Mouse (Mus musculus): ENCODE measurements around the gene Taf6l. TPM values are rescaled to one million over a fixed set of nuclear protein-coding genes. Genes with fewer than 3 reads are reported as not detected.
A peak's percentile ranks its signal among the peaks of the same experiment; 100 is the strongest.

Gene Taf6l
- polyA plus RNA-seq (2015; fragmentation: Nextera tagmentation; extraction: Ambion mirVana): 28.5 and 29.4 TPM in 2 replicates

- peak within 1 kb of the TSS; percentile 87 for H3K27ac ChIP-seq (replicated peaks)
- peaks cover 18% of the 10 kb centered on the region for H3K4me1 ChIP-seq
- WGBS: under 1% methylated on average over 31 of the region's 32 CpGs
- no peaks in the 10 kb centered on the region for H3K27me3 ChIP-seq (replicated peaks)
- H3K9me3 ChIP-seq (replicated peaks): no peaks in the 10 kb centered on the region
- H3K4me3 ChIP-seq (replicated peaks): peak within 1 kb of the TSS; percentile 74
- peak within 1 kb of the TSS; percentile 71 for H3K4me2 ChIP-seq
- peak within 1 kb of the TSS; percentile 69 for H3K9ac ChIP-seq (replicated peaks)
- peaks cover 31% of the 10 kb centered on the region for H3K36me3 ChIP-seq
- ATAC-seq (ENCODE audit: low FRiP score): peak; percentile 99
These were observed at the start of gene Taf6l for GRCm38 (mm10) chr19:8786008-8786781. Taf6l (minus strand) TSS chr19:8786417.

DNA sequence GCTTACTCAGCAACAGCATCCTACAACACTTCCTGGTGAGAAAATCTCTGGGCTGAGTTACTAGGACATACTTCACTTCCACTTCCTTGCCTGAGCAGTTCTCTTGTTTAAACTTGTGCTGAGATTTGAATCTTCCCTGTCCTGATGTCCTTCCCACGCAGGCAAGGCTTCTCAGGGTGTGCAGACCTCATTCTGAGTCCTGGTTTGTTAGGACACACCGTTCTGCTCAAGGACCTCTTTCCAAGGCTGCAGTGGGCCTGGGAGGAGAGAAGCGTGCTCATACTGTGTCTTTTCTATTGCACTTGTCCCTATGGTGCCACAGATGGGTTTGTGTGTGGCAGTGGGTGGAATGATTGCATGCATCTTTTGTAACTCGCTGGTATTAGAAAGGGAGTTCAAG is 46.8 kb upstream of the Taf6l start:
- ATAC-seq (ENCODE audit: low FRiP score): no peak
- Histone ChIP-seq H3K36me3 (peaks cover 79% of the 10 kb centered on the region), H3K9ac (replicated peaks) (no peak overlapping the region), H3K4me3 (replicated peaks) (no peak overlapping the region), H3K4me2 (no peak overlapping the region), H3K27ac (replicated peaks) (no peak overlapping the region), H3K4me1 (peaks cover 11% of the 10 kb centered on the region), H3K9me3 (replicated peaks) (no peaks in the 10 kb centered on the region), H3K27me3 (replicated peaks) (no peaks in the 10 kb centered on the region)
- WGBS: 90% methylated on average over 4 of the region's 4 CpGs

GRCm38 (mm10) chr19:8831262-8831661 is 45.0 kb upstream of the Taf6l start:
- no peak overlapping the region for H3K4me2 ChIP-seq
- H3K27ac ChIP-seq (replicated peaks): no peak overlapping the region
- H3K9me3 ChIP-seq (replicated peaks): no peaks in the 10 kb centered on the region
- no peak overlapping the region for H3K4me3 ChIP-seq (replicated peaks)
- ATAC-seq (ENCODE audit: low FRiP score): no peak
- H3K9ac ChIP-seq (replicated peaks): no peak overlapping the region
- H3K27me3 ChIP-seq (replicated peaks): no peaks in the 10 kb centered on the region
- H3K4me1 ChIP-seq: peaks cover 2% of the 10 kb centered on the region
- H3K36me3 ChIP-seq: peaks cover 96% of the 10 kb centered on the region
- WGBS: 82% methylated on average over 11 of the region's 11 CpGs

DNA sequence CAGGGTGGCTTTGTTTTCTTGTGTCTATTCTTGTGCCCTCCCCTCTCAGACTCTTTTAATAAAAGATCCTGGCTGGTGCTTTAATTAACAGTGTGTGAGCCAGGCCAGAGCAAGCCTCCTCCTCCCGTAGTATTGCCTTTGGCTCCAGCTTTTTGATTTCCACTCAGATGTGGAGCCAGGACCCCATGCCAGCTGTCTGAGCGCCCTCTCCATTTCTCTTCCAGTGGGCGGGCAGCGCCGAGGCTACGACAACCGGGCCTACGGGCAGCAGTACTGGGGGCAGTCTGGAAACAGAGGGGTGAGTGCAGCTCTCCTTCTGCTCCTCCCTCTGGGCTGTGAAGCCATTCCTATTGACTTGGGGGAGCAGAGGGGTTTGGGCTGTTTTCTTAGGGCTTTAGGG is 44.4 kb upstream of the Taf6l start:
- 90% methylated on average over 8 of the region's 8 CpGs for WGBS

GRCm38 (mm10) chr19:8829660-8830059 is 43.4 kb upstream of the Taf6l start, which contains the start of gene AC129217.1:
AC129217.1 (plus strand) TSS chr19:8829773.
- no peak for ATAC-seq (ENCODE audit: low FRiP score)
- H3K9ac ChIP-seq (replicated peaks): no peak within 1 kb of the TSS

More for the DNA sequence above, 44.4 kb upstream of the Taf6l start:
- no peak overlapping the region for H3K27ac ChIP-seq (replicated peaks)
- no peak overlapping the region for H3K4me2 ChIP-seq
- peaks cover 97% of the 10 kb centered on the region for H3K36me3 ChIP-seq
- no peaks in the 10 kb centered on the region for H3K27me3 ChIP-seq (replicated peaks)
- no peak for ATAC-seq (ENCODE audit: low FRiP score)
- no peaks in the 10 kb centered on the region; the same call in 1 of the 2 replicates for H3K4me1 ChIP-seq
- H3K9ac ChIP-seq (replicated peaks): no peak overlapping the region
- no peaks in the 10 kb centered on the region for H3K9me3 ChIP-seq (replicated peaks)
- H3K4me3 ChIP-seq (replicated peaks): no peak overlapping the region

GRCm38 (mm10) chr19:8822696-8823095 is 36.5 kb upstream of the Taf6l start:
- Histone ChIP-seq H3K9me3 (replicated peaks) (no peaks in the 10 kb centered on the region), H3K4me1 (peaks cover 34% of the 10 kb centered on the region), H3K27me3 (replicated peaks) (no peaks in the 10 kb centered on the region), H3K9ac (replicated peaks) (0 out of 2 replicates have a peak overlapping the region, but pooled peaks have one; percentile 10), H3K36me3 (peaks cover 49% of the 10 kb centered on the region), H3K4me2 (peak overlapping the region; percentile 95), H3K4me3 (replicated peaks) (peak overlapping the region; percentile 83; the same call in 1 of the 2 replicates), H3K27ac (replicated peaks) (no peak overlapping the region)
- 59% methylated on average over 8 of the region's 8 CpGs for WGBS
- no peak for ATAC-seq (ENCODE audit: low FRiP score)

More at GRCm38 (mm10) chr19:8829660-8830059, 43.4 kb upstream of the Taf6l start, which contains the start of gene AC129217.1:
- Histone ChIP-seq H3K9me3 (replicated peaks) (no peaks in the 10 kb centered on the region), H3K36me3 (peaks cover 95% of the 10 kb centered on the region), H3K4me3 (replicated peaks) (no peak within 1 kb of the TSS), H3K4me2 (no peak within 1 kb of the TSS), H3K27me3 (replicated peaks) (no peaks in the 10 kb centered on the region), H3K4me1 (no peaks in the 10 kb centered on the region), H3K27ac (replicated peaks) (no peak within 1 kb of the TSS)
- WGBS: 92% methylated on average over 8 of the region's 8 CpGs

DNA sequence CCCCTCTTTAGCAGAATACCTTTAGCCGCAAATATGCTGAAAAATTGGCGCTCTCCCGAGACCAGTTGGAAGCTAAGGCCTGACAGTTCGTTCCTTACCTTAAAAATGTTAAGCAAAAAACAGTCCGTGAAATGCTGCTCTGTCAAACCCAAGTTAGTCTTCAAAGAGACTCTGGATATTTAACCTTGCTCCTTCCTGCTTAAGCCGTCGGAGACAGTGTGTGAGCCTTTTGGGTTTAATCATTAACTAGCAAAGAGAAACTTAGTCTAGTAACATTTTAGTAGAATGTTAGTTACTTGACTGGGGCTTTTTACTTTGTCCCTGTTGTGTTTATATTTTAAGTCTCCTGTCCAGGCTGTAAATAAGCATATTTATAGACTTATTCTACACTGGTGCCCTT is 34.9 kb upstream of the Taf6l start:
- H3K9ac ChIP-seq (replicated peaks): peak overlapping the region; percentile 90
- no peak for ATAC-seq (ENCODE audit: low FRiP score)
- H3K4me2 ChIP-seq: peak overlapping the region; percentile 95
- peaks cover 34% of the 10 kb centered on the region for H3K36me3 ChIP-seq
- H3K4me3 ChIP-seq (replicated peaks): peak overlapping the region; percentile 83
- H3K27me3 ChIP-seq (replicated peaks): no peaks in the 10 kb centered on the region
- no peaks in the 10 kb centered on the region for H3K9me3 ChIP-seq (replicated peaks)
- peak overlapping the region; percentile 100; the same call in 1 of the 2 replicates for H3K27ac ChIP-seq (replicated peaks)
- peaks cover 49% of the 10 kb centered on the region for H3K4me1 ChIP-seq
- WGBS: 1% methylated on average over 7 of the region's 7 CpGs

- Histone ChIP-seq H3K9ac (replicated peaks) (peak overlapping the region; percentile 90), H3K4me1 (peaks cover 56% of the 10 kb centered on the region), H3K4me2 (peak overlapping the region; percentile 95), H3K36me3 (peaks cover 29% of the 10 kb centered on the region), H3K27ac (replicated peaks) (peak overlapping the region; percentile 100), H3K27me3 (replicated peaks) (no peaks in the 10 kb centered on the region), H3K9me3 (replicated peaks) (no peaks in the 10 kb centered on the region), H3K4me3 (replicated peaks) (peak overlapping the region; percentile 83)
- under 1% methylated on average over 46 of the region's 48 CpGs for WGBS
- ATAC-seq (ENCODE audit: low FRiP score): peak; percentile 8
These were observed 34.3 kb upstream of the Taf6l start for GRCm38 (mm10) chr19:8820424-8820956.

DNA sequence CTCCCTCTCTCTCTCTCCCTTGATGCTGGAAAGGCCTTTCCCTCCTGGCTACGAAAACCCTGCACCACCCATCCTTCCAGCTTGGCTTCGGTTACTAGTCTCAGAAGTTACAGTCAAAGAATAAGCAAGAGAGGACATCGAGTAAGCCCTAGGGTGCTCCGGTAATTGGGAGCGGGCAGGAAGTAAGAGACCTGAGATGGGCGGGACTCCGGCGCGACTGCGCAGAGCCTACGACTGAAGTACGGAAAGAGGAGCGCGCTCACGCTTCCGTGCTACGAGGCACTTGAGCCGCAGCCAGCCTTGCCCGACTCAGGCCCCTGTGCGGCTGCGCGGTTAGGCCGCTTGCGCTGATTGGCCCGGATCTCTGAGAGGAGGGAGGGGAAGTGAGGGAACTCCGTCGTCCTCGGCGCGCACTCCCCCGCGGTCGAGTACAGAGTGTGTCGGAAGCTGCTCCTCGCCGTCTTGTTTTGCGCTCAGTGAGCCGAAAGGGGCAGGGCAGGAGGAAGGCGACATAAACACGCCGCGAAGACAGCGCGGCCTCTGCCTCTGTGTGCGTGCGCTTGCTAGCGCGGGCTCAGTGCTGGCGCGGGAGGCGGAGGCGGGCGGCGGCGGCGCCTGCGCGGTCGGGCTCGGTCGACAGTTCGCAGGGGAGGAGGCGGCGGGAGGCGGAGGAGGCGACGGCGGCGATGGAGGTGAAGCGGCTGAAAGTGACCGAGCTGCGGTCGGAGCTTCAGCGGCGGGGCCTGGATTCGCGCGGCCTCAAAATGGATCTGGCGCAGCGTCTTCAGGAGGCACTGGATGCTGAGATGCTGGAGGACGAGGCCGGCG is 33.6 kb upstream of the Taf6l start, which contains the start of gene Hnrnpul2:
Gene Hnrnpul2 (plus strand): TSS at position 415 of the 828 bp plus-strand sequence.
- peaks cover 25% of the 10 kb centered on the region for H3K36me3 ChIP-seq
- peak within 1 kb of the TSS; percentile 90 for H3K9ac ChIP-seq (replicated peaks)
- H3K4me2 ChIP-seq: peak within 1 kb of the TSS; percentile 95
- peak within 1 kb of the TSS; percentile 100 for H3K27ac ChIP-seq (replicated peaks)
- ATAC-seq (ENCODE audit: low FRiP score): peak; percentile 96
- H3K4me3 ChIP-seq (replicated peaks): peak within 1 kb of the TSS; percentile 83
- H3K9me3 ChIP-seq (replicated peaks): no peaks in the 10 kb centered on the region
- WGBS: under 1% methylated on average over 82 of the region's 83 CpGs
- H3K27me3 ChIP-seq (replicated peaks): no peaks in the 10 kb centered on the region
- H3K4me1 ChIP-seq: peaks cover 60% of the 10 kb centered on the region

- Histone ChIP-seq H3K9me3 (replicated peaks) (no peaks in the 10 kb centered on the region), H3K27me3 (replicated peaks) (no peaks in the 10 kb centered on the region), H3K27ac (replicated peaks) (peak within 1 kb of the TSS; percentile 100), H3K9ac (replicated peaks) (peak within 1 kb of the TSS; percentile 90), H3K36me3 (peaks cover 23% of the 10 kb centered on the region), H3K4me2 (peak within 1 kb of the TSS; percentile 95), H3K4me1 (peaks cover 60% of the 10 kb centered on the region), H3K4me3 (replicated peaks) (peak within 1 kb of the TSS; percentile 83)
- ATAC-seq (ENCODE audit: low FRiP score): peak; percentile 95
- WGBS: under 1% methylated on average over 33 of the region's 33 CpGs
These were observed 32.8 kb upstream of the Taf6l start, which contains the start of gene Ttc9c for GRCm38 (mm10) chr19:8818801-8819595. Ttc9c (minus strand) TSS chr19:8819333.
